Mouse (Mus musculus): Measurements from ENCODE around the gene Defb36.

The Defb36 gene

DNA sequence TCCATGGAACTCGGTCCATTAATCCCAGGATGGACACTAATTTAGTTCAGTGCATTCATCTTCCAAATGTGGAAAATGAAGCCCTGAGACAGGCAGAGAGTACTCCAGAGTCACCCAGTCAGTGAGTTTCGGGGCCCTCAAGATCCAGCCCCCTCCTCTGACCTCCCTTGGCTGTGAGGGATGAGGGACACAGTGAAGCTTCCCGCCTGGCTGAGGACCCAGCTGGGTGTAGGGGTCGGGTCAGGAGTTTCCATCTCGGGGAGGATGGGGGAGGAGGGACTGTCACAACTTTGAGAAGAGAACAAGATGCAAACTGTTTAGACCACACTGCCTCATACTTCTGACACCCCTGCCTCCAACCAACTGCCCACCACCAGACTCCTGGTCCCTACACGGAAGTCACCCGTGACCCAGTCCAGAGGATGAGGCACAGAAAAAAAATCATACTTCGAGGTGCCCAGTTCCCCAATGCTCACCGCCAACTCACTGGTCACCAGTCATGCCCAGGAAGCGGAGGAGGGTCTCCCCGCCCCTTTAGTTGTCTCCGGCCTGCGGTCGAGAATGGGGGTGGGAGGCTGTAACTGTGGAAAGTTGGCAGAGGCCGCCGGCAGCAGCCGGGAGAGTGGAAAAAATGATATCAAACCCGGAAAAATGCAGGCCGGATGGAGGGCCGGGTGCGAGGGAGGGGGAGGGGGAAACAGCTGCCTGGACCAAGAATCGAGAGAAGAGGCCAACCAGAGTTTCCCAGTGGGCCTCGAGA, 32.3 kb downstream of the Defb36 start:
- CTCF ChIA-PET = interaction anchor here in 2 of 4 experiments (0.5 to 0.7 kb wide), 2 partner anchors 194 to 1950 kb away, joined by 3 to 7 read pairs; no protein-coding TSS in a partner anchor
- POLR2A ChIA-PET = interaction anchor here in 1 of 4 experiments (0.5 to 1.3 kb wide), 2 partner anchors 10 to 220 kb away, joined by 3 read pairs; no protein-coding TSS in a partner anchor

DNA sequence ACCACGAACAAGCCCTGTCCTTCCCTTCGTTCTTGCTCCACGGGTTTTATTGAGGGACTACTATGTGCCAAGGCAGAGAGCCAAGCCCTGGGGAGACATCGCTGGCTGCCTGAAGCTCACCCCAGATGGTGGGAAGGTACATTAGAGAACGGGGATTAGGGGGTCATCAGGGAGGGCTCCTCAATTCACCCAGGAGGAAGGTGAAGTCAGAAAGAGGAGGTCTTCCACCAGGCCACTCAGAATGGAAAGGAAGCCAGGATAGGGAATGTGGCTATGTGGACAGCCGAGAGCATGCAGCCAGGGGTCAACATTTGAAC, 32.8 kb downstream of the Defb36 start:
- CTCF ChIA-PET = no interaction called here
- POLR2A ChIA-PET = no interaction called here

DNA sequence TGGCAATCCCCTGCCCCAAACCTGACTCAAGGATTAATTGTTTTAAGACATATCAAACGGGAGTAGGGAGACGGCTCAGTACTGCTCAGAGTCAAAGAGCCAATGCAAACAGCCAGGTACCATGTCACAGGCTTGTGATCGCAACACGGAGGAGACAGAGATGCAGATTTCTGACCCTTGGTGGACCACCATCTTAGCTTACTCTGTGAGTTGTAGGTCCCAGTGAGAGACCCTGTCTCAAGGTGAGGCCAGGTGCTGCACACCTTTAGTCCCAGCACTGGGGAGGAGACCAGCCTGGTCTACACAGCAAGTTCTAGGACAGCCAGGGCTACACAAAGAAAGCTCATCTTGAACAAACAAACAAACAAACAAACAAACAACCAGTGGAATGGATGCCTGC, 33.3 kb downstream of the Defb36 start:
- ChIA-PET CTCF (no interaction called here), POLR2A (interaction anchor here in 1 of 4 experiments (0.5 kb wide), 1 partner anchor 25 kb away, joined by 3 read pairs; no protein-coding TSS in a partner anchor)

DNA sequence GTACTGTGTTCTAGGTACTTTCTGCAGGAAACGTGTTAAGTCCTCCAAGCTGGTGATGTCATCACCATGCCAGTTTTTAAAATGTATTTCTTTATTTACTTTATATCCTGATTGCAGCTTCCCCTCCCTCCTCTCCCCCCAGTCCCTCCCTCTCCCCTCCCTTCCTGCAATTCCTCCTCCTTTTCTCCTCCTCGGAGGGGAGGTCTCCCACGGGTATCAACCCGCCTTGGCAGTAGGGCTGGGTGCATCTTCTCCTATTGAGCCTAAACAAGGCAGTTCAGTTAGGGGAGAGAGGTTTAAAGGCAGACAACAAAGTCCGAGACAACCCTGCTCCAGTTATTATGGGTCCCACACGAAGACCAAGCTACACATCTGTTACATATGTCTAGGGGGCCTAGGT, 34.7 kb downstream of the Defb36 start:
- ChIA-PET POLR2A (interaction anchor here in 1 of 4 experiments (1.4 kb wide), 1 partner anchor 31 kb away, joined by 3 read pairs; no protein-coding TSS in a partner anchor), CTCF (interaction anchor here in 3 of 4 experiments (0.8 to 1.5 kb wide), 4 partner anchors 30 to 445 kb away, joined by 3 to 5 read pairs (median 3); partner anchors contain the start of genes Defb36 (in 1 of the 3) and H13 (in 1 of the 3))

DNA sequence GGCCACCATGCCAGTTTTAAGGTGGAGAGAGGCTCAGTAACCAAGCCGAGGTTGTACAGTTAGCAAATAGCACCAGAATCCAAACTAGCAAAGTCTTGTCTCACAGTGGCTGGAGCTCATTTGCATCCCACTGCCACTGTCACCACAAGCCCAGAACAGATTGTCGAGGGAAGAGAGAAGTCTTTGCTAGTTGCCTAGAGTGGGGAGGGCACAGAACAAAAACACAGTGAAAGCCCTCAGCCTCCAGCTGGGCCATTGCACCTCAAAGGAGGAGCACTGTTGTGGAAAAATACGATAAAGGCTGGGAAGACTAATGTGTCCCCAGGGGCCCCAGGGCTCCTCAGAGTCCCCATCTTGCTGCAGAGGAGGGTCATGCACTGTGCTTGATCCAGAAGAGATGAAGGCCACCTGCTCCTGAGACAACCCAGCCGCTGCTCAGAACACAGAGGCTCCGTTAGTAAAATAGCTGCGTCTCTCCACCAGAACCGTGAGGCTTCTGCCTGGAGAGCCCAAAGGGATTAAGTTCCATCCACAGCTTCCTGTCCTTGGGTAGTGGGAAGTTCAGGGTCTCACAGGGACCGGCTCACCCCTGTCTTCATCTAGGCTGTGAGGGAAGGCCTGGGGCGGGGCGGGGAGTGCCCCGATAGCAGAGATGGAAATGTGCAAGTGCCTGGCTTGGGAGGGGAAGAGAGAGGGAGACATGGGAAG, 35.4 kb downstream of the Defb36 start:
- ChIA-PET CTCF (interaction anchor here in 2 of 4 experiments (0.7 to 1.5 kb wide), 4 partner anchors 29 to 103 kb away, joined by 3 to 5 read pairs (median 3); partner anchors contain the start of genes Defb36 (in 1 of the 2) and H13 (in 1 of the 2)), POLR2A (interaction anchor here in 1 of 4 experiments (0.6 to 1.4 kb wide), 3 partner anchors 29 to 352 kb away, joined by 3 read pairs; partner anchors contain the start of gene H13)

DNA sequence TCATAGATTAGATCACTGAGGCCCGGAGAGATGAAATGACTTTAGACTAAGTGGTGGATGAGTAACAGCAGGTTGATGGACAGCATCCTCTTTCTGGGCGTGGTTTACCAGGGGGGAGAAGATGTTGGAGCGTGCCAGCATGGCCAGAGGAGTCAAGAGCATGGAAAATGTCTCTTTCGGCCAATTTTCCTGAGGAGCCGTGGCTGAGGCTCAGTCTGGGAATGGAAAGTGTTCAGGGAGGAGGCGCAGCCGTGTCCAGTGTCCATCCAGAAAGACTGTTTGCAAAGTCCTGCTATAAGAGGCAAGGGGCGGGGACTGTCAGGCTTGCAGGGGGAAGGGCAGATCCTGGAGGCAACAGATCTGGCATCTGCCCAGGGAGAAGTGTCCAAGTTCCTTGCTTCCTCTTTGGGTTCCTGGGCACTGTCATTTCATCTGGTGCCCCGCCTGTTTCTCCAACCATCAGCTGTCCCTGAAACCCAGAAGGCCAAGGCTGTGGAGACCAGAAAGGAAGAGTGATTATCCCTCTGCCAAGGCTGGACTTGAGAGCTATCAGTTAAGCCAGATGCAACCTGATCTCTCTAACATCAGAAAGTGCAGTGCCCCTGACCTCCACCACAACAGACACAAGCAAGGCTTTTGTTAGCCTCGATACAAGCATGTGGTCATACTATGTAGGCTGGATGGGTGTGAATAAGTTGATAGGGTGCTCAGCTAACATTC, 48.9 kb downstream of the Defb36 start:
- ChIA-PET POLR2A (interaction anchor here in 1 of 4 experiments (1.0 kb wide), 1 partner anchor 27 kb away, joined by 3 read pairs; no protein-coding TSS in a partner anchor), CTCF (interaction anchor here in 2 of 4 experiments (0.6 to 0.8 kb wide), 2 partner anchors 8 to 16 kb away, joined by 3 to 4 read pairs; no protein-coding TSS in a partner anchor)

DNA sequence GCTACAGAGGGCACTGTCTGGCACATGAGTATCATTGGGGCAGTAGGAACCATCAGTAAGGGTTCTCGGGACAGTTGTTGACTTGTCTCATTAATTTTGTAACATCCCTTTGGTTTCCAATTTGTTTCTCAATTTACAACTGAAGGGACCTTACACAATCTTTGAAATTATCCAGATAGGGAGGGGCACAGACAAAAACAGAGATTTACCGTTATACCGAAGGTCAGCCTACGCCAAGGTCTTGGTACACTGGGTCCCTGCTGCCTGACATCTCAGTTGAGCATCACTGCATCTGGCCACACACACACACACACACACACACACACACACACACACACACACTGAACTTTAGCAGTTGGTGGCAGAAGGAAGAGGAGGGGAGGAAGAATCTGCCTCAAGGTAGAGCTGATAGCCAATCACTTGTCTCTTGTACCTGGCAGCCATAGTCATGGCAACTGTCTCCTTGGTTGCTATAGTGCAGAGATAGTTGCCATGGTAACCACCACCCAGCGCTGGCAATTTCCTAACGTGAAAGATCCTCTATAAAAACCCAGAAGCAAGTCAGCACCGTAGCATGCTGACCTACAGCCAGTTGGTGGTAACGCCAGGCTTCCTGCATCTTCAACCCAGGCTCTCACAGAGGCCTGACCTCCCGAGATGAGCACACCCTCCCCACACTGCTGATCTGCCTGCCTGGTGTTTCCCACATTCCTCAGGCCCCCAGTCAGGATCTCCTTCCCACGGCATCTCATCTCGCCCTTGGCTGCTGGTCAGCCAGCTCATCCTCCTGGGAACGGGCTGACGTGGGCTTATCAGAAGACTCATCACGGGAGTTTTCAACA, 50.0 kb downstream of the Defb36 start:
- CTCF ChIA-PET = interaction anchor here in 2 of 4 experiments (0.8 to 1.4 kb wide), 3 partner anchors 15 to 82 kb away, joined by 3 to 5 read pairs (median 4); partner anchors contain the start of gene Defb21 (in 1 of the 2)
- POLR2A ChIA-PET = interaction anchor here in 1 of 4 experiments (0.8 kb wide), 1 partner anchor 15 kb away, joined by 3 read pairs; the partner anchor contains the start of gene H13

DNA sequence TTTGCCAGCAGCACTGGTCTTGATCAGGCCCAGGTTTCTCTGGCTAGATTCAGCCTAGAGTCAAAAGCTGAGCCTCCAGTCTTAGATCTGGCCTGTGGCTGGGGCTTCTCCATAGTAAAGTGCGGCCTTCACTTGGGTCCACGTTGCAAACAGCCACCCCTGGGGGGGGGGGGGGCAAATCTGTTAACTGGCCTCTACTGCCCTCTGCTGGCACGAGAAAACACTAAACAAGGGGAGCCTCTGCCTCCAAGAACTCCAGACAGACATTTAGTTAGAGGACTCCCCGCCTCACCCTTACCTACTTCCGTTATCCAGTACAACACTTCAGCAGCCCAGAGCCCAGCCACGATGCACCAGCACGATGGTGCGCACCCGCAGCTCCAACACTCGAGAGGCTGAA, 53.3 kb downstream of the Defb36 start:
- ChIA-PET CTCF (interaction anchor here (0.6 to 2.5 kb wide), 14 partner anchors 9 to 975 kb away, joined by 3 to 13 read pairs (median 5); partner anchors contain the start of gene H13 (in 3 of the 4)), POLR2A (interaction anchor here in 3 of 4 experiments (0.6 to 1.4 kb wide), 4 partner anchors 12 to 46 kb away, joined by 3 to 10 read pairs (median 5); partner anchors contain the start of gene H13 (in 2 of the 3))

DNA sequence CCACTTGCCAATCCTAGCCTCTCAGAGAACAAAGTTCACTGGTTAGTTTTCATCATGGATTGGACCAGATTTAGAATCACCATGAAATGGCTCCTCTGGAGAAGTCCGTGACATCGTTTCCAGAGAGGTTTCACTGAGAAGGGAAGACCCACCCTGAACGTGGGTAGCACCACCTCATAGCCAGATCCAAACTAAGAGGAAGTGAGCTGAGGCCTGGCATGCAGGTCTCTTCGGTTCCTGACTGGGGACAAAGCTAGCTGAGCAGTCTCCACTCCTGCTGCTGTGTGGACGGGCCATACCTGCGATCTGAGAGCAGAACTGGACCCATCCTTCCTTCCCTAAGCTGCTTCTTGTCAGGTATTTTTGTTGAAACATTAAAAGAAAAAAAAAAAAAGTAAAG, 57.0 kb downstream of the Defb36 start:
- CTCF ChIA-PET = interaction anchor here in 3 of 4 experiments (0.6 to 2.3 kb wide), 5 partner anchors 8 to 177 kb away, joined by 3 to 16 read pairs (median 3); partner anchors contain the start of gene H13 (in 2 of the 3)
- POLR2A ChIA-PET = interaction anchor here in 2 of 4 experiments (0.7 to 1.9 kb wide), 4 partner anchors 8 to 170 kb away, joined by 3 to 5 read pairs (median 3); partner anchors contain the start of genes Bcl2l1 (in 1 of the 2) and H13 (in 1 of the 2)
